Mouse (Mus musculus) MEL (cell line): ENCODE results near the gene Fam133b.

Experiments
- CHD2 ChIP-seq: IDR thresholded peaks from 2 replicates; pipeline ENCODE4 v1.6.1; 2011; ENCODE audit warnings: low read length, improper control_type of control experiment
- CTCF ChIP-seq, 3 experiments: IDR thresholded peaks in 2 of 3; conservative IDR thresholded peaks in 1 of 3; 2 replicates each; pipeline ENCODE4 v1.5.1; 2011 to 2012; ENCODE audit warnings: low read length in 3 of 3, low read depth in 2 of 3, mild to moderate bottlenecking in 2 of 3, improper control_type of control experiment in 1 of 3, inconsistent platforms in 1 of 3, mixed read lengths in 1 of 3, moderate library complexity in 1 of 3; ENCODE audit not compliant: control insufficient read depth in 1 of 3, insufficient read depth in 1 of 3, poor library complexity in 1 of 3, severe bottlenecking in 1 of 3
- EP300 ChIP-seq, 2 experiments: IDR thresholded peaks; 2 replicates each; pipeline ENCODE4 v1.6.1; 2011; ENCODE audit warnings: improper control_type of control experiment in 2 of 2, low read length in 2 of 2, low read depth in 1 of 2, mild to moderate bottlenecking in 1 of 2
- HCFC1 ChIP-seq: IDR thresholded peaks from 2 replicates; pipeline ENCODE4 v1.6.1; 2012; ENCODE audit warnings: low read depth, mild to moderate bottlenecking, inconsistent platforms, low read length, improper control_type of control experiment, moderate library complexity
- MAFK ChIP-seq: IDR thresholded peaks from 2 replicates; pipeline ENCODE4 v1.6.1; 2011; ENCODE audit warnings: low read depth, mild to moderate bottlenecking, low read length, improper control_type of control experiment, borderline replicate concordance
- ZC3H11A ChIP-seq: IDR thresholded peaks from 2 replicates; pipeline ENCODE4 v1.6.1; 2012; ENCODE audit warnings: low read depth, mild to moderate bottlenecking, inconsistent platforms, low read length, improper control_type of control experiment

DNA sequence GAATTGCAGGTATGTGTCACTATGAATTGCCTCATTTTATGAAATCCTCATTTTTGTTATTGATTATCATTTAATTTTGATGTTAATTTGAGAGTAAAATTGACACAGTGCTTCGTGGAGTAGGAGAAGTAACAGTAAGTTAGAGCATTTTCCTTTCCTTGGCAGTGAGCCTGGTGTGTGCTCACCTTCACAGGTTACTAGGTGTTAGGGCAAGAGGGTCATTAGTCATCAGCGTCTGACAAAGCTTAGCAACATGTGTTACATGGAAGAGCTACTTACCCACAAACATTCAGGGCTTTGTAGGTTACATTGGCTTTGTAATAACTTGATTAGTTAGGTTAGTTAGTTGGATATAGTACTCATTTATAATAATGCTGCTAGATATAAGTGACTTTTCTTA is 10.6 kb downstream of the Fam133b start:
- TF ChIP-seq EP300 (IDR thresholded peaks at IDR 0.05; ENCODE audit: low read depth in 1 of 2, low read length in 2 of 2) (no peak), HCFC1 (no peak), CHD2 (no peak), ZC3H11A (no peak), CTCF (IDR thresholded peaks at IDR 0.05 in 2 of 3, conservative IDR thresholded peaks at IDR 0.05 in 1 of 3; ENCODE audit: control insufficient read depth in 1 of 3, insufficient read depth in 1 of 3, low read depth in 2 of 3, low read length in 3 of 3, poor library complexity in 1 of 3, severe bottlenecking in 1 of 3) (no peak), MAFK (no peak)
